ENCODE assay signal across 26 mouse cellular contexts in genomic region chr9:22834994-22835512, GRCm38 (mm10).
"Had no signal": no experiment of that assay in that cellular context is flagged by ENCODE, and none has a peak within 500 bp of the region (broad histone marks: within the 10 kb centered on the region; RNA-seq: fewer than 3 reads in every experiment).

No protein-coding gene starts in this region.

- H3K27me3 ChIP-seq: heart, embryonic 12.5 days; hindbrain, embryonic 13.5 days; hindbrain, embryonic 15.5 days; kidney, embryonic 15.5 days; liver, embryonic 13.5 days; liver, embryonic 15.5 days had no signal

- H3K36me3 ChIP-seq: heart, embryonic 12.5 days; hindbrain, embryonic 13.5 days; hindbrain, embryonic 15.5 days; kidney, embryonic 15.5 days; limb, embryonic 12.5 days; liver, embryonic 13.5 days; liver, embryonic 15.5 days had no signal

- H3K4me1 ChIP-seq: liver, embryonic 13.5 days; liver, embryonic 15.5 days had no signal

- H3K9me3 ChIP-seq: heart, embryonic 12.5 days; hindbrain, embryonic 13.5 days; hindbrain, embryonic 15.5 days; kidney, embryonic 15.5 days; limb, embryonic 12.5 days; liver, embryonic 13.5 days; liver, embryonic 15.5 days had no signal

- H3K27ac ChIP-seq: heart, adult 2 months; hindbrain, embryonic 13.5 days; hindbrain, embryonic 15.5 days; hindbrain, postnatal 0 days; kidney, embryonic 15.5 days; limb, embryonic 12.5 days; liver, embryonic 13.5 days; liver, embryonic 15.5 days had no signal

- H3K4me3 ChIP-seq: heart, adult 2 months; heart, embryonic 12.5 days; hindbrain, embryonic 13.5 days; hindbrain, embryonic 15.5 days; kidney, embryonic 15.5 days; limb, embryonic 12.5 days; liver, embryonic 13.5 days; liver, embryonic 15.5 days had no signal

- ATAC-seq: hindbrain, postnatal 0 days; intestine, embryonic 16.5 days; liver, postnatal 0 days had no signal

- DNase-seq: gastrocnemius, postnatal 14 days; gastrocnemius, postnatal 36 days; heart, adult 11 months; heart, adult 2 months; heart, postnatal 10 days; heart, postnatal 36 days; kidney, adult 11 months; kidney, adult 2 months; kidney, adult 9 months; kidney, postnatal 10 days; kidney, postnatal 25 days; kidney, postnatal 4 days; layer of hippocampus, adult 9-11 months; layer of hippocampus, postnatal 36 days; liver; liver, embryonic 13.5 days; liver, postnatal 0 days had no signal

- H3K4me2 ChIP-seq: heart, embryonic 12.5 days; hindbrain, embryonic 13.5 days; hindbrain, embryonic 15.5 days; kidney, embryonic 15.5 days; limb, embryonic 12.5 days; liver, embryonic 11.5 days; liver, embryonic 13.5 days; liver, embryonic 15.5 days had no signal

- H3K9ac ChIP-seq: heart, embryonic 12.5 days; hindbrain, embryonic 13.5 days; hindbrain, embryonic 15.5 days; kidney, embryonic 15.5 days; limb, embryonic 12.5 days; liver, embryonic 13.5 days; liver, embryonic 15.5 days; liver, postnatal 0 days had no signal
